Mouse (Mus musculus) brain, embryonic 14.5 days (tissue): Measurements from ENCODE around the gene Hist1h3h.
"Not testable (repeated sequence)": the region's sequence is repeated elsewhere in the genome, so short reads cannot be mapped to it uniquely, and the experiment has no call there.

Source experiments
- CTCF ChIP-seq: fragments of 200-500 bp; IDR thresholded peaks from 2 replicates; pipeline ENCODE4 v1.5.1; 2012; ENCODE audit warnings: inconsistent platforms, mild to moderate bottlenecking, moderate library complexity, borderline replicate concordance; ENCODE audit not compliant: insufficient read depth, insufficient read length; ENCODE audit errors: extremely low read depth
- POLR2A ChIP-seq: fragments of 200-500 bp; IDR thresholded peaks from 2 replicates; pipeline ENCODE4 v1.6.1; 2012; ENCODE audit warnings: mild to moderate bottlenecking, inconsistent platforms, borderline replicate concordance; ENCODE audit not compliant: poor library complexity, insufficient read depth, insufficient read length, severe bottlenecking; ENCODE audit errors: extremely low read depth

- TF ChIP-seq CTCF: not testable (repeated sequence)
- TF ChIP-seq POLR2A: peak; percentile 62; the same call in 1 of the 2 replicates
Measured at GRCm38 (mm10) chr13:21715864-21716539, 1.5 kb upstream of the Hist1h3h start, which contains the start of the genes Hist1h2bl and Hist1h2ai.
